Mouse (Mus musculus): ENCODE measurements around the gene Ecel1.

Ecel1 gene

DNA sequence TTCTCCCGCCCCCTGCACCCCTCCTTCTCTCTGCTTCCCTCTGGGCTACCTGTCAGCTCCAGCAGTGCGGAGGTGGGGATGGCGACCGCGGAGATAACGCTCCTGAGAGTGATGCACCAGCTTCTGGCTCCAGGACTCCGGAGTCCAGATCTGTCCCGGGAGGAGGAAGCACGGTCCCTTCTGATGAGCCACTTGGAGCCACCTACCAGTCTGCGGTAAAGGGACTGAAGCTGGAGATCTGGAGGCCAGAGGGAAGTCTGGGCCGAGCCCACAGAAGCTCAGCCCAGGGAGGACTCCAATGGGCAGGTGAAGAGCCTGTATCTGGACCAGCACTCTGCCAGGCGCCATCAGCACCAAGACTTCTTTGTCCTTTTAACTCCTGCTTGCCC, at the start of gene Ecel1:
TSS of gene Ecel1 (minus strand) at position 323 of the 389 bp plus-strand sequence.
- no peak for DNase-seq (ENCODE audit: low spot score in 2 of 2)

GRCm38 (mm10) chr1:87205502-87205901, 49.2 kb upstream of the Ecel1 start:
- DNase-seq (ENCODE audit: low spot score in 2 of 2) = no peak

DNA sequence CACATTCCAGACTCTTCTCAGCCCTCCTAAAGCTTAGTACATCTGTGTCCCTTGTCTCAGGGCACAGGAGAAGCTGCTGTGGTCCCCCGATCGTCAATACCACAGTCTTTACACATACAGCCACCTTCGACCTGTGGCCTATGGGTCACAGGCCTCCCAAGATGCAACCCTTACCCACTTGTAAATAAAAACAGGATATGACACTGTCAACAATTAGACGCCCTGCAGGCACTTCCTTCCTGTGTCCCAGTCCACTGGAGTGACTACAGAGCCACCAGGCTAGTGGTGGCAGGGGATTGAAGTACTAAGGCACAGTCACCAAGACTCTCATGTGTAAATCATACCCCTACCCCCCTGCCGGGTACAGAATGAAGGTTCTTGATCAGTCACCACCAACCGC, 48.7 kb upstream of the Ecel1 start:
- DNase-seq (ENCODE audit: low spot score in 2 of 2) = no peak

DNA sequence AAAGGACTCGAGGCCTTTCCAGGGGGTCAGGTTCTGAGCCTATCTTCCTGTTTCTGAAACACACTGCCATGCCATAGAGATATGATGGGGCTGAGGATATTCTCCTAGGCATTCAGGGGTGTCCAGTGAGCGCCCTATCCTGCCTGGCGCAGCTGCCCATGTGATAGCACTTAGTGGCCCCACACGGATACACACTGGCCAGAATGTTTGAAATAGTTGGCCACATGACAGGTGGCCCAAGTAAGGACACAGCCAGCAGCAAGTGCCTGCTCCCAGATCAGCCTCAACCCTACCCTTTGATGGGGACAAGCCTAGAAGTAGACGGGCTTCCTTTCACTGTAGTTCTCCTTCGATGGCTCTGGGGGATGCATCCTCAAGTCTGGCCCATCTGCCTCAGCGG, 48.1 kb upstream of the Ecel1 start, which contains the start of gene Chrng:
TSS of gene Chrng (plus strand) at position 193 of the 400 bp plus-strand sequence.
- DNase-seq (ENCODE audit: low spot score in 2 of 2) = no peak

DNA sequence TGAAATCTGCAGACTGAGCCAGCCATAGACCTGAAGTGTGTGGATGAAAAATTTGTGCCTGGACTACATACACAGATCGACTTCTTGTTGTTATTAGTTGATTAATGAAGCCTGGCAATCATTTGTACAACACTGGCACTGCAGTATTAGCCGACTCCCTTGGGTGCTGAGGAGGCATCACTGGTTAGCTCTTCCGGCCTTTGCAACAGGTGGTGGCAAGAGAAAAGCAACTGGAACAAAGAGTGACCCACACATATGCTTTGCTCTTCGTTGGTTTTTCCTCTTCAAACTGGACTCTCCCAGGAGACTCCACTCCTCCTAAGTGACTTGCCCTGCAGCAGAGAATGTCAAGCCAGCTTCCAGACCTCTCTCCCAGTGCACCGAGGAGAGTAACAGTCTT, 47.5 kb upstream of the Ecel1 start:
- no peak for DNase-seq (ENCODE audit: low spot score in 2 of 2)

DNA sequence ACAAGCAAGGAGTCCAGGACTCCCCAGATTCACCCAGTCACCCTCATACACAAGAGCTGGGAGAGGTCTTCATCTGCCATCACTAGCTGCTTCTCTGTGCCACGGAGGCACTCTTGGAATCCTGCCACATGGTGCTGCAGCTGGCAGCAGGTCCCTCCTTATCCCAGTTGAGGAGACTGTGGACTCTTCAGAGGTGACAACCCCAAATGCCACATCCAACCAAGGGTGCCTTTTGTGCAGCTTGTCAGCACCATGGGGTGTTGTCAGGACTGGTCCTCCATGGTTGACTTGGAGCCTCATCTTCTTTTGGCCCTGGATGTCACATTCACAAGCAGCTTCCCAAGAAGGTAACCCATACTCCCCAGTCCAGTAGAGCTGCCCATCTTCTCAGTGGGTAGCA, 45.5 kb upstream of the Ecel1 start:
- DNase-seq (ENCODE audit: low spot score in 2 of 2) = no peak

DNA sequence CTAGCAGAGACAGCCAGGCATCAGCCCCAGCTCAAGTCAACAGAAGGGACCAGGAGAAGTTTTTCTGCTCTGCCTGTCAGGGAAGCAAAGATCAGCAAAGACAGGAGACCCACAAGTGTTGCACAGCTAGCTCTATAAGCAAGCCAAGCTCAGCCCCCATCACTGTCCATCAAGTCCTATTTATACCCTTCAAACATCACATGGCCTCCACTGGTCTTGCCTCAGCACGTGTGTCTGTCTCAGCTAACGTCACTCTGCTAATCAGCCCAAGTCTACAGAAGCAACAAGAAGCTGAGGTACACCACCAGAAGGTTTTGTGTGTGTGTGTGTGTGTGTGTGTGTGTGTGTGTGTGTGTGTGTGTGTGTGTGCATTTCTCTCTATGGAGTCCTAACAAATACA, 44.5 kb upstream of the Ecel1 start:
- no peak for DNase-seq (ENCODE audit: low spot score in 2 of 2)

- DNase-seq (ENCODE audit: low spot score in 2 of 2) = no peak
Observed at GRCm38 (mm10) chr1:87198119-87199065, 42.1 kb upstream of the Ecel1 start.

DNA sequence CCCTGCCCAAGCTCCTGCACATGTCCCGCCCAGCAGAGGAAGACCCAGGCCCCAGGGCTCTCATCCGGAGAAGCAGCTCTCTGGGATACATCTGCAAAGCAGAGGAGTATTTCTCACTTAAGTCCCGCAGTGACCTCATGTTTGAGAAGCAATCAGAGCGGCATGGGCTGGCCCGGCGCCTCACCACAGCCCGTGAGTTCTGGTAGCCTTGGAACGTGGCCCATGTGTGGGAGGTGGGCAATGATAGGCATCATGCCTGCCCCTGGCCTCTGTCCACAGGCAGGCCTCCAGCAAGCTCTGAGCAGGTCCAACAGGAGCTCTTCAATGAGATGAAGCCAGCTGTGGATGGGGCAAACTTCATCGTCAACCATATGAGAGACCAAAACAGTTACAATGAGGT, 41.0 kb upstream of the Ecel1 start:
- DNase-seq (ENCODE audit: low spot score in 2 of 2) = no peak

- no peak for DNase-seq (ENCODE audit: low spot score in 2 of 2)
Observed at GRCm38 (mm10) chr1:87190429-87190828, 34.1 kb upstream of the Ecel1 start, which contains the start of gene Chrnd. Chrnd (plus strand) TSS chr1:87190607.

- DNase-seq (ENCODE audit: low spot score in 2 of 2) = peak in 1 of 2 experiments; percentile 38
Observed at GRCm38 (mm10) chr1:87187037-87187355, 30.7 kb upstream of the Ecel1 start.

GRCm38 (mm10) chr1:87186261-87187036, 30.1 kb upstream of the Ecel1 start:
- no peak for DNase-seq (ENCODE audit: low spot score in 2 of 2)

- DNase-seq (ENCODE audit: low spot score in 2 of 2) = no peak
Observed at GRCm38 (mm10) chr1:87185526-87185925, 29.2 kb upstream of the Ecel1 start.

DNA sequence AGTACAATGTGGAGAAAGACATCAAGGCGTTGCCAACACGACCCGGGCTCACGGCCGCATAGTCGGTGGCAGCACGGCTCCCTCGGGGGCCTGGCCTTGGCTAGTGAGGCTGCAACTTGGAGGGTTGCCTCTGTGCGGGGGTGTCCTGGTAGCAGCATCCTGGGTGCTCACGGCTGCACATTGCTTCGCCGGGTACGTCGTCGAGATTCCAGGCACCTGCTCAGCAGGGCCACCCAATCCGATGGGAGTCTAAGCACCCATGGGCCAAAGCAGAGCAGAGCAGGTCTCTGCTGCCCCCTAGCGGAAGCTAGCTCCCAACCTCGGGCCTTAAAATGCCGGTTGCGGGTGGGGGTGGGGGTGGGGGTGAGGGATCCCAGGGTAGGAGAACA, 28.4 kb upstream of the Ecel1 start:
- DNase-seq (ENCODE audit: low spot score in 2 of 2) = peak; percentile 22 to 52

DNA sequence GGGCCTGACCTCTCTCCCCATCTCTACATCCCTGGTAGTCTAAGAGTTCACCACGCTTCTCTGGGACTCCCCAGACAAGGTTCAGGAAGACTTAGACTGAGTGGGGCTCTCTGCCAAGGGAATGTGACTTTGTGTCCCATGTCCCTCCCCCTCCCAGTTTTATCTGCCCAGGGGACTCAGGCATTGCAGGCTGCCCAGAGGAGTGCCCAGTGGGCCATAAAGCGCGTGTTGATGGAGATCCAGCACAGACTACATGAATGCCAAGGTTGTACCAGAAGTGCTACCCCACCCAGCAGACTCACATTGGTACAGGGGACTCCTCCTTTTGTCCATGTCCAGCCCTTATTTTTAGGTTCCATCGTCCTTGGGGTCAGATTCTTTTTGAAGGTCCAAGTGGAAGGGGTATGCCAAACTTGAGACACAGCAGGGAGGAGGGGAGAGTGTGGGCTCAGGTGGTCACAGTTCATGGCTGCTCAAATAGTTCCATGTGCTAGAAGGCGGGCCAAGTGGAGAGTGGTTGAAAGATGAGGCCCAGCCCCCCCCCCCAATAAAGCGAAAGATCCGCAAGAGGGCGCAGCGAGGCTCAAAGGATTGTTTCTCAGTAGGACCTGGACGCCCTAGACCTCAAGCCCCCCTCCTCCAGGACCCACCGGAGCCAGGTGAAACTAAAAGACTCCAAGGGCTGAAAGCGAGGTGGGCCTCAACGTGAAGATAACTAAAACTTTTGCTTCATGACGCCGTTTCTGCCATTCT, 27.9 kb upstream of the Ecel1 start:
- no peak for DNase-seq (ENCODE audit: low spot score in 2 of 2)

DNA sequence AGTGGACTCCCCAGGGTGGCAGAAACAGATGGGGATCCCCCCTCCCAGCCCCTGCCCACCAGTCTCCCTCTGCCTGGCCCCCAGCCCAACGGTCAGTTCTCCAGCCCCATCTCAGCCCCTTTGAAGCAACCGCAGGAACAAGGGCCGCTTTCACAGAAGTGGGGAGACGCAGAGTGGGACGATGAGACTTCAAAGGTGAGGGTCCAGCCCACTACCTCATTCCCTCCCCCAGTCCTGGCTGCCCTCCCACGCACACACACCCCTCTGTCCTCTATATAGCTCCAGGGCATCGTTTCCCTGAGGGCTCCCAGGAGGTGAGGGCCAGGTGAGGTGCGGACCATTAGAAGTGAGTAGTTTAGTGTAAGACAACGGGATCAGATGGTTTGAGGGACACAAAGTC, 26.7 kb upstream of the Ecel1 start, which contains the start of gene Prss56:
TSS of gene Prss56 (plus strand) at position 301 of the 400 bp plus-strand sequence.
- no peak for DNase-seq (ENCODE audit: low spot score in 2 of 2)

GRCm38 (mm10) chr1:87180896-87181295, 24.6 kb upstream of the Ecel1 start:
- DNase-seq (ENCODE audit: low spot score in 2 of 2) = no peak

- DNase-seq (ENCODE audit: low spot score in 2 of 2) = no peak
Observed at GRCm38 (mm10) chr1:87175852-87176292, 19.6 kb upstream of the Ecel1 start.

DNA sequence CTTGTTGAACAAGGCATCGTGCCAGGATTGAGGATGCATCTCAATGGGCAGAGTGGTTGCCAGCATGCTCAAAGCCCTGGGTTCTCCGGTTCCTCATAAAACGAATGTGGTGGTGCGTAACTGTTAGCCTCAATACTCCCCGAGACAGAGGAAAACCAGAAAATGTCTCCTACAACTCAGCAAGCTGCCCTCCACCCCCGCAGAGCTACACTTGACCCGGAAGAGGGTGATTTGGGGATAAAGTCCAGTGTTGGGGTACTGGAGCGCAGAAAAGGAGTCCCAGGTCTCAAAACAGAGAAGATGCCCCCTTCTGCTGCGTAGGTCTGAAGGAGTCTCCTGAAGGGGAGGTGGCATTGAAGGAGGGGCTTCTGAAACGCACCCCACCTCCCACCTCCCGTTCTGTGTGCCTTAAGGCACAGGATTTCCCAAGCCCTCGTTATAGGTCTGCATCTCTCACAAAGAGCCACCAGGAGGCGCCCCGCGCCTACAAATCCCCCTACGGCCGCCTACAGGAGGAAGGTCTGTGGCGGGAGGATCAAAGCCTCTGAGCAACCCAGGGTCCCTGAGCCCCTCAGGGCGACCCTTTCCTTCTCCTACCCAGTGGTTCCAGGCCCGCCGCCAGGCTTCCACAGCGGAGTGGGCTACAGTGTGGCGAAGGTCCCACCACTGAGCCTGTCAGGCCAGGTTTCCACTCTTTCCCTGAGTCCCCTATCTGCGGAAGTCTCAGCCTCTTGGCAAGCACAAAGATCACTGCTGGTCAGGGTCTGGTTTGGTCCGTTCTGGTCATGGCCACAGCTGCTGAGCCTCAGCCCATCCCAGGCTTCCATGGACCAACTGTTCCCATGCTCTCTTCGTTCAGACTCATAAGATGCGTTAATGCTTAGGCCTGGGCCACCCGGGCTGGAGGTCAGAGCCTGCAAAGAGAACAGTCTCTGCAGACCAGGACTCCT, 18.0 kb upstream of the Ecel1 start:
- peak in 1 of 2 experiments; percentile 33 for DNase-seq (ENCODE audit: low spot score in 2 of 2)

DNA sequence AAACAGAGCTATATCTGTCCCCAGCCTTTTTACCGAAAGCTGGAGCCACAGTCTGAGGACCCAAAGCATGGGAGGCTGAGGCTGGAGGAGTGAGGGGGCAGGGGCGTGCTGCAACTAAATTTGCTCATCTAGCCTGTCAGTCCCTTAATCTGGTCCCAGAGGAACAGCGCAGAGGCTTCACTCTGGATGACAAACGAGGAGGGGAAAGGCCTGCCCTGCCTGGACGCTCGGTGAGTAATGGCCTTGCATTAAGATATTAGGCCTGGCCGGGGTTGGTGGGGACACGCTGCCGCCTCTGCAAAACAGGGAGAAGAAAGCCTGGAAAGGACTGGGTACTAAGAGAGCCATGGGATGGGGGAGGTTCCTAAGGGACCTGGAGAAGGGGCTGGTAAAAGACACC, 16.0 kb upstream of the Ecel1 start:
- DNase-seq (ENCODE audit: low spot score in 2 of 2) = no peak

DNA sequence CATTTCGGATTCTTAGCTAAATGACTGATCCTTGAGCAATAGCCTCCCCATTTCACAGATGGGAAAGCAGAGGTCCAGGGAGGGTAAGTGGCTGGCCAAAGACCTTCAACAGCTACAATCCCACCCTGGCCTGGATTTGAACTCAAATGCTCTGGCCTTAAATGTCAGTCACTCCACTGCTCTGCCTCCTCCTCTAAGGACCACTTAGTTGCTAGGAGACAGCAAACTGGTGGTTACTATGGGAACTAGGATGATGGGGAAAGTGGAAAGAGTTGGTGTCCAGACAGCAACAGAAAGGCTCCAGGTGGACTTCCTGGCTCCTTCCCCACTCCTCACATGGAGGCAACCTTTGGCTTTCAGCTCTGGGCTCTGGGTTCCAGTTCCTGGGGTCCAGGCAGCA, 15.0 kb upstream of the Ecel1 start:
- no peak for DNase-seq (ENCODE audit: low spot score in 2 of 2)
